Mouse (Mus musculus) inflammation-experienced regulatory T-cells (primary cell): ENCODE data around the gene Krt7. TPM values are rescaled to one million over a fixed set of nuclear protein-coding genes. Genes with fewer than 3 reads are reported as not detected.

Experiments
- polyA plus RNA-seq, 2 experiments: library from polyadenylated mRNA; unstranded; fragments of 100-300 nt; shearing (Covaris generic); gene quantifications; one replicate each; pipeline ENCODE4 v1.2.1; 2017

The Krt7 gene
- under 1 TPM; 0.11 to 0.12 TPM for polyA plus RNA-seq

GRCm38 (mm10) chr15:101410775-101411174 lies at the start of gene Krt7:
Gene Krt7 (plus strand): TSS chr15:101411043.

GRCm38 (mm10) chr15:101370101-101370911 lies 40.5 kb upstream of the Krt7 start, which contains the start of gene Krt80:
Gene Krt80 (minus strand): TSS chr15:101370162.

GRCm38 (mm10) chr15:101438555-101438954 lies 27.7 kb downstream of the Krt7 start, which contains the start of gene Krt87:
Gene Krt87 (minus strand): TSS chr15:101438804.

GRCm38 (mm10) chr15:101447444-101447843 lies 36.6 kb downstream of the Krt7 start, which contains the start of gene Krt88:
Gene Krt88 (plus strand): TSS chr15:101447744.

GRCm38 (mm10) chr15:101463651-101464050 lies 52.8 kb downstream of the Krt7 start, which contains the start of gene Krt81:
Gene Krt81 (minus strand): TSS chr15:101463751.

GRCm38 (mm10) chr15:101472952-101473528 lies 62.2 kb downstream of the Krt7 start, which contains the start of gene Krt86:
Gene Krt86 (plus strand): TSS chr15:101473478.

Other genes starting within 250 kb of the Krt7 start
- 1 to 10 TPM; 1.8 to 3.8 TPM for gene Acvr1b, start 237.0 kb upstream of the Krt7 start, polyA plus RNA-seq
- gene Grasp, start 186.9 kb upstream of the Krt7 start, polyA plus RNA-seq: 10 to 100 TPM in 1 of 2 experiments, 1 to 10 TPM in 1; 5.2 to 18.9 TPM
- gene Nr4a1, start 156.8 kb upstream of the Krt7 start, polyA plus RNA-seq: 100 to 1,000 TPM in 1 of 2 experiments, 10 to 100 TPM in 1; 34.6 to 106 TPM
- 10 to 100 TPM; 58.8 to 63.1 TPM for gene Atg101, start 126.8 kb upstream of the Krt7 start, polyA plus RNA-seq
- under 1 TPM in 1 of 2 experiments, not detected in 1; 0.55 TPM for gene 6030408B16Rik, start 117.8 kb upstream of the Krt7 start, polyA plus RNA-seq
- 1 to 10 TPM in 1 of 2 experiments, not detected in 1; 4.4 TPM for gene Krt80, start 40.9 kb upstream of the Krt7 start, polyA plus RNA-seq
- gene Krt87, start 27.8 kb downstream of the Krt7 start, polyA plus RNA-seq: under 1 TPM in 1 of 2 experiments, not detected in 1; 0.23 TPM
- gene Krt88, start 36.7 kb downstream of the Krt7 start, polyA plus RNA-seq: not detected
- gene Krt81, start 52.7 kb downstream of the Krt7 start, polyA plus RNA-seq: not detected
- gene Krt86, start 62.4 kb downstream of the Krt7 start, polyA plus RNA-seq: under 1 TPM in 1 of 2 experiments, not detected in 1; 0.11 TPM
- 1 to 10 TPM; 1.4 to 3.3 TPM for gene Krt83, start 80.5 kb downstream of the Krt7 start, polyA plus RNA-seq
- gene Gm49425, start 106.2 kb downstream of the Krt7 start, polyA plus RNA-seq: not detected
- 1 to 10 TPM in 1 of 2 experiments, under 1 TPM in 1; 0.10 to 1.6 TPM for gene Krt84, start 121.8 kb downstream of the Krt7 start, polyA plus RNA-seq
- not detected for gene Krt82, start 139.6 kb downstream of the Krt7 start, polyA plus RNA-seq
- gene Krt90, start 151.9 kb downstream of the Krt7 start, polyA plus RNA-seq: under 1 TPM in 1 of 2 experiments, not detected in 1; 0.15 TPM
- gene Krt75, start 162.9 kb downstream of the Krt7 start, polyA plus RNA-seq: 1 to 10 TPM in 1 of 2 experiments, under 1 TPM in 1; 0.14 to 1.3 TPM
- gene Gm5414, start 217.1 kb downstream of the Krt7 start, polyA plus RNA-seq: under 1 TPM in 1 of 2 experiments, not detected in 1; 0.10 TPM
- not detected for gene Gm5478, start 236.3 kb downstream of the Krt7 start, polyA plus RNA-seq